Mouse (Mus musculus) liver, embryonic 13.5 days (tissue): ENCODE data around the gene Prm2. TPM values are rescaled to one million over a fixed set of nuclear protein-coding genes. Genes with fewer than 3 reads are reported as not detected.
A peak's percentile ranks its signal among the peaks of the same experiment; 100 is the strongest.
"Not testable (repeated sequence)": the region's sequence is repeated elsewhere in the genome, so short reads cannot be mapped to it uniquely, and the experiment has no call there.

Experiments used
- ATAC-seq: fragments of 200-750 bp; cut with Nextera tagmentation; 2 replicates; pipeline ENCODE4 v1.8.0; 2017; ENCODE audit warnings: low read depth, mild to moderate bottlenecking, moderate number of reproducible peaks, moderate library complexity
- DNase-seq: peaks from one replicate; pipeline ENCODE4 v3.0.0; 2022
- H3K27ac ChIP-seq: fragments of 300-500 bp; sonication (generic); 2 replicates; pipeline ENCODE4 v1.5.1; 2015; ENCODE audit warnings: moderate library complexity, mild to moderate bottlenecking, inconsistent platforms
- H3K27me3 ChIP-seq: fragments of 300-500 bp; sonication (generic); 2 replicates; pipeline ENCODE4 v1.6.1; 2015; ENCODE audit warnings: mild to moderate bottlenecking, inconsistent platforms
- H3K36me3 ChIP-seq: fragments of 300-500 bp; sonication (generic); 2 replicates; pipeline ENCODE4 v1.6.1; 2015; ENCODE audit warnings: mild to moderate bottlenecking, inconsistent platforms
- H3K4me1 ChIP-seq: fragments of 300-500 bp; sonication (generic); replicated peaks from 2 replicates; pipeline ENCODE4 v1.6.1; 2015; ENCODE audit warnings: inconsistent platforms
- H3K4me2 ChIP-seq: fragments of 300-500 bp; sonication (generic); 2 replicates; pipeline ENCODE4 v1.6.1; 2015; ENCODE audit warnings: inconsistent platforms, mild to moderate bottlenecking, moderate library complexity
- H3K4me3 ChIP-seq: fragments of 300-500 bp; sonication (generic); replicated peaks from 2 replicates; pipeline ENCODE4 v1.5.1; 2015; ENCODE audit warnings: mild to moderate bottlenecking, inconsistent platforms
- H3K9ac ChIP-seq: fragments of 300-500 bp; sonication (generic); 2 replicates; pipeline ENCODE4 v1.6.1; 2015; ENCODE audit warnings: mild to moderate bottlenecking, inconsistent platforms
- H3K9me3 ChIP-seq: fragments of 300-500 bp; sonication (generic); replicated peaks from 2 replicates; pipeline ENCODE4 v1.6.1; 2016; ENCODE audit warnings: inconsistent platforms
- WGBS: fragments of 180-500 bp; shearing (Covaris S2); methylation state at CpG from one replicate; pipeline ENCODE4 v1.1.7; 2015; ENCODE audit not compliant: insufficient replicate concordance; 5-methylcytosine and 5-hydroxymethylcytosine counted together
- polyA plus RNA-seq: library from polyadenylated mRNA; unstranded; fragments of >200 nt; fragmentation: Nextera tagmentation; extraction: Ambion mirVana; gene quantifications from 2 replicates; pipeline ENCODE4 v1.2.1, GENCODE M21; 2015

Prm2 gene
- polyA plus RNA-seq, 1 experiment from 2014 or later = not detected

GRCm38 (mm10) chr16:10810376-10810775, 14.4 kb upstream of the Prm2 start:
- Histone ChIP-seq H3K9me3 (no peaks in the 10 kb centered on the region), H3K4me2 (no peak overlapping the region), H3K4me3 (no peak overlapping the region), H3K36me3 (no peaks in the 10 kb centered on the region), H3K9ac (no peak overlapping the region), H3K27me3 (peaks cover 35% of the 10 kb centered on the region), H3K4me1 (peaks cover 10% of the 10 kb centered on the region), H3K27ac (no peak overlapping the region)
- ATAC-seq (no peak), DNase-seq (no peak)
- WGBS = 76% methylated on average over 1 of the region's 1 CpGs

DNA sequence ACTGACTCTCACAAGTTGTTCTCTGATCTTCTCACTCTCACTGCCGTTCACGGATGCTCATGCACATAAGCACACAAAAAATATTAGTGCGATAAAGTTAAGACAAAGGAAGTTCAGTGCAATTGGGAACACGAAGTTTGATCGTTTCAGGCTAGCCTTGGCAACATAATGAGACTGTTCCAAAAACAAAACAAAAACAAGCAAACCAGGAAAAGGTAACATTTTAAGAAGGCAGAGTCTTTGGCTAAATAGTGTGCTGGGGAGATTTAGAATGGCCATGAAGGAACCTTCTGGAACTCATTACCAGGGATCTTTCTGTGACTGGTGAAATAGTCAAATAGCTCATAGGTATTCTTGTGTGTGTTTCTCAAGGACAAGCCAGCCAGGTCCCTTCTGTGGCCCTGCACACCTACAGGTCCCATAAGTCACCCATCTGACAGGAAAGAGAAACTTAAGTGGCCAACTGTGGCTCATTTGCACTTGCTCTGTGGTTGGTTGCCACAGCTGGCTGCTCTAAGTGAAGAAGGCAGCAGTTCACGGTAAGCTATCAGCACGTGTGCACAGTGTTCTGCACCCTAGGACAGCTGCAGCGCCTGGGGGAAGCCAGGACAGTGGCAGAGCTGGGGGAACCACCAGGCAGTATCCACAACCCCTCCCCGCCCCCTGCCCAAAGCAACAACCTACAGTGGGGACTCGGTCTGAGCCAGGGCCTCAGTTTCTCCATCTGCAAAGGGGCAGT, 10.0 kb upstream of the Prm2 start, which contains the start of gene Prm1:
TSS of gene Prm1 (minus strand) at position 51 of the 739 bp plus-strand sequence.
- no peak within 1 kb of the TSS for H3K27ac ChIP-seq
- peaks cover 29% of the 10 kb centered on the region for H3K27me3 ChIP-seq
- ATAC-seq (no peak), DNase-seq (no peak)
- H3K9me3 ChIP-seq = no peaks in the 10 kb centered on the region
- no peaks in the 10 kb centered on the region for H3K4me1 ChIP-seq
- WGBS = 59% methylated on average over 10 of the region's 10 CpGs
- H3K4me2 ChIP-seq = no peak within 1 kb of the TSS
- H3K9ac ChIP-seq = no peak within 1 kb of the TSS
- no peak within 1 kb of the TSS for H3K4me3 ChIP-seq
- H3K36me3 ChIP-seq = no peaks in the 10 kb centered on the region

DNA sequence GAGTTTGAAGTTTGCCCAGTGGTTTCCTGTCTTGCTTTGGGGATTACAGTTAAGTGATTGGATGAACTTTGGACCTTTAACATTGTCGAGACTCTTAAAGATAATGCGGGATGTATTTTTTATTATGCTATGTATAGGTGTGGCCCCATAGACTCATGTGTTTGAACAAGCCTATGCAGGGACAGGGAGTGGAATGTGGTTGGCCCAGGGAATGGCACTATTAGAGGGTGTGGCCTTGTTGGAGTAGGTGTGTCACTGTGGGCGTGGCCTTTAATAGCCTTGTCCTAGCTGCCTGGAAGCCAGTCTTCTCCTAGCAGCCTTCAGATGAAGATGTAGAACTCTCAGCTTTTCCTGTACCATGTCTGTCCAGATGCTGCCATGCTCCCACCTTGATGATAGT, 6.5 kb upstream of the Prm2 start:
- H3K9me3 ChIP-seq, ATAC-seq, H3K4me2 ChIP-seq, H3K4me1 ChIP-seq, H3K27ac ChIP-seq, H3K36me3 ChIP-seq, H3K4me3 ChIP-seq, H3K9ac ChIP-seq, DNase-seq, H3K27me3 ChIP-seq: not testable (repeated sequence)
- WGBS = 68% methylated on average over 3 of the region's 3 CpGs

DNA sequence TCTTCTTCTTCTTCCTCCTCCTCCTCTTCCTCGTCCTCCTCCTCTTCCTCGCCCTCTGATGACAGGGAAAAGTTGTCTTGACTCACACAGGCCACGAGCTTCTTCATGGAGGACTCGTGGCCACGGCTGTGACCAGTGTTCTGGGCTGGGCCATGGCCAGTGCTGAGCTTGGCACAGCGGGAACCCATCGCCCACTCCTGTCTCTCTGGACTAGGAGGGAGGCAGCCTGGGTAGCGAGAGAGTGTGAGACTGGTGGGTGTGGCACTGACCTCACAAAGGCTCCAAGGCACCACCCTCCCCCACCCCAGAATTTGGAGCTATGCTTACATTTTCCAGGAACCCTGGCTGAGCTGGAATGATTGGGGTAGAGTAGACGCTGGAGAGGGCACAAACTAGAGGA, 5.2 kb downstream of the Prm2 start, which contains the start of gene Prm3:
TSS of gene Prm3 (minus strand) at position 213 of the 400 bp plus-strand sequence.
- Histone ChIP-seq H3K27ac (no peak within 1 kb of the TSS), H3K9ac (no peak within 1 kb of the TSS), H3K4me1 (peaks cover 16% of the 10 kb centered on the region), H3K4me3 (no peak within 1 kb of the TSS), H3K36me3 (no peaks in the 10 kb centered on the region), H3K4me2 (no peak within 1 kb of the TSS), H3K27me3 (peaks cover 32% of the 10 kb centered on the region), H3K9me3 (no peaks in the 10 kb centered on the region)
- WGBS = 48% methylated on average over 9 of the region's 9 CpGs
- DNase-seq (no peak), ATAC-seq (no peak)

GRCm38 (mm10) chr16:10788866-10789265, 7.1 kb downstream of the Prm2 start:
- H3K36me3 ChIP-seq = no peaks in the 10 kb centered on the region
- no peak for DNase-seq
- no peak overlapping the region for H3K4me3 ChIP-seq
- H3K4me2 ChIP-seq = no peak overlapping the region
- 47% methylated on average over 4 of the region's 4 CpGs for whole genome bisulfite sequencing
- H3K27me3 ChIP-seq = peaks cover 32% of the 10 kb centered on the region
- peaks cover 30% of the 10 kb centered on the region for H3K4me1 ChIP-seq
- no peaks in the 10 kb centered on the region for H3K9me3 ChIP-seq
- ATAC-seq = no peak
- H3K9ac ChIP-seq = no peak overlapping the region
- no peak overlapping the region for H3K27ac ChIP-seq

DNA sequence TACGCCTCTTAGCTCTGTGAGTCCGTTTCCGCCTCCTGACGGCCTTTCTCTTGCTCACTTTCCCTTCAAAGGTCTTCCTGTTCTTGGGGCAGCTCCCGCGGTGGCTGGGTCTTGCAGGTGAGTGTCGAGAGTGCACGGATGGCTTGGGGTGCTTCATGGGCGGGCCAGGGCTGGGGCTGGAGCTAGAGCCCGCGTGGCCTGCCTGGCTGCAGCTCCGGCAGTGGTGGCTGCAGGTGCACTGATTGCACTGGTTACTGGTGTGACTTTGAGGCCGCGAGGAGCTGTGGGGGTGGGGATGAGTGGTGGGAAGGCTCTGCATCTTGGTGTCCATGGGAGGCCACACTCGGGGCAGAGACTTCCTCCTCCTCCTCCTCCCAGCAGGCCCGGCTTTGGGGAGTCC, 7.7 kb downstream of the Prm2 start, which contains the start of gene Tnp2:
TSS of gene Tnp2 (minus strand) at position 390 of the 400 bp plus-strand sequence.
- Histone ChIP-seq H3K27ac (no peak within 1 kb of the TSS), H3K4me3 (no peak within 1 kb of the TSS), H3K27me3 (peaks cover 38% of the 10 kb centered on the region), H3K9me3 (no peaks in the 10 kb centered on the region), H3K9ac (no peak within 1 kb of the TSS), H3K4me1 (peaks cover 36% of the 10 kb centered on the region), H3K4me2 (no peak within 1 kb of the TSS), H3K36me3 (no peaks in the 10 kb centered on the region)
- ATAC-seq (no peak), DNase-seq (no peak)
- 43% methylated on average over 16 of the region's 16 CpGs for WGBS

- Histone ChIP-seq H3K9me3 (no peaks in the 10 kb centered on the region), H3K36me3 (no peaks in the 10 kb centered on the region), H3K27me3 (peaks cover 44% of the 10 kb centered on the region), H3K4me1 (peaks cover 41% of the 10 kb centered on the region), H3K9ac (no peak overlapping the region), H3K4me3 (no peak overlapping the region), H3K27ac (no peak overlapping the region), H3K4me2 (no peak overlapping the region)
- no peak for ATAC-seq
- WGBS = 70% methylated on average over 7 of the region's 7 CpGs
- DNase-seq = no peak
These were observed 8.3 kb downstream of the Prm2 start for GRCm38 (mm10) chr16:10787548-10788058.

- DNase-seq (no peak), ATAC-seq (no peak)
- Histone ChIP-seq H3K9ac (no peak overlapping the region), H3K4me2 (peak overlapping the region; percentile 99), H3K9me3 (no peaks in the 10 kb centered on the region), H3K36me3 (no peaks in the 10 kb centered on the region), H3K4me3 (peak overlapping the region; percentile 89; the same call in 1 of the 2 replicates), H3K27me3 (peaks cover 48% of the 10 kb centered on the region), H3K4me1 (peaks cover 41% of the 10 kb centered on the region), H3K27ac (no peak overlapping the region)
- 55% methylated on average over 4 of the region's 4 CpGs for WGBS
These were observed 9.0 kb downstream of the Prm2 start for GRCm38 (mm10) chr16:10786782-10787547.

DNA sequence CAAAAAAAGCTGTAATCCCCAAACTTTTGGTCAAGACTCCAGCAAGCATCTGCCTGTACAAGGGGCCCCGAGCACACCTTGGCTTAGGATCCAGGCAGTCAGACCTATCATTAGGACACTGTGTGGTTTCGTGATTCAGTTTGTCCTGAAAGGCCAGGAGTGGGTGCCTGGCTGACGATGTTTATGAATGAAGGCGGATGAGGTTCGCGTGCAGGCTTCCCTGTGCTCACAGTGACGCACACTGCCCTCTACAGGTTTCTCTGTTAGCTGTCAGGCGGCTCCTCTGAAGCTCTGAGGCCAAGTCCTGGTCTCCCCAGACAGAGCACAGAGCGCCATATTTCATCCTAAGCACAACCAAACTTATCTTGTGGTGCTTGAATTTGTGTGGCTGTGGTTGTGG, 9.6 kb downstream of the Prm2 start:
- Histone ChIP-seq H3K4me1 (peaks cover 41% of the 10 kb centered on the region), H3K9ac (peak overlapping the region; percentile 78), H3K4me3 (peak overlapping the region; percentile 89), H3K9me3 (no peaks in the 10 kb centered on the region), H3K27me3 (peaks cover 48% of the 10 kb centered on the region), H3K4me2 (peak overlapping the region; percentile 99), H3K36me3 (no peaks in the 10 kb centered on the region), H3K27ac (peak overlapping the region; percentile 86)
- ATAC-seq = peak; percentile 46; the same call in 1 of the 2 replicates
- WGBS = 2% methylated on average over 9 of the region's 9 CpGs
- peak; percentile 68 for DNase-seq

DNA sequence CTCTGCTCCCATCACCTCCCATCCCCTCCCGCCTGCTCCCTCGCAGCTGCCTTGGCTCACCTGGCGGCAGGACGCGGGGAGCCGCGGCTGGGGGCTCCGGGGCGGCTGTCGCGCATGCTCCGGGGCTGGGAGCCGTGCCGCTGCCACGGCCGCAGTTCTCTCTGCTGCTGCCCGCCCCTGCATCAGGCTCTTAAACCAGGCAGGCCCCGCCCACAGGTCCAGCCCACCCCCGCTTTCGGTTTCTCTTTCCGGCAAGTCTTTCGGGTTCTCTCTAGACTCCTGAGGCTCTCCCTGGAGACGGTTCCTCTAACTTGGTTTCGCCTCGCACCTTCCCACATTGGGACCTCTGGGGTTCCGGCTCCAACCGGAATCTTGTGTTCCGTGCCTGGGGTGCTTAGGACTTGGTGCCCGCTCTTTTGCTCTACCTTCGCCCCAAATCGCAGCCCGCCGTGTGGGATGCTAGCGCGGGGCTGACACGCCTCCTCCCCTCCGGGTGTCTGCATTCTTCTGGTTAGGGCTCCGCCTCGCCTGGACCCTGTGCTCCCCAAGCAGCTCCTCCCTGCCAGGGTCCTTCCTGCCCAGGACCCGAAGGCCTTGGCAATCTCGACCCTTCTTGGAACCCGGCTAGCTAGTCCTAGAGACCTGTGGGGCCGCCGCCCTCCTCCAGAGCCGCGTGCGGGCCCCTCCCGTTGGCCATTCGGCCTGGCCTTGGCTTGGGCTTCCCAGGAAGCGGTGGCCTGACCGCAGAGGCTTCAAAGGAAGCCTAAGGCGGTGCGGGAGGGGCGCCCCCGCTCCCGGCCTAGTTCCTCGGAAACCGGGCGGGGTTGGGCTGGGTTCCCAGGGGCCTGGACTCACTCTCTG, 10.3 kb downstream of the Prm2 start, which contains the start of gene Socs1:
TSS of gene Socs1 (minus strand) at position 166 of the 861 bp plus-strand sequence.
- H3K27me3 ChIP-seq = peaks cover 47% of the 10 kb centered on the region
- H3K9ac ChIP-seq = peak within 1 kb of the TSS; percentile 78
- H3K27ac ChIP-seq = peak within 1 kb of the TSS; percentile 86
- peak within 1 kb of the TSS; percentile 89 for H3K4me3 ChIP-seq
- H3K9me3 ChIP-seq = no peaks in the 10 kb centered on the region
- peak within 1 kb of the TSS; percentile 99 for H3K4me2 ChIP-seq
- peak; percentile 69 for DNase-seq
- H3K36me3 ChIP-seq = no peaks in the 10 kb centered on the region
- peaks cover 41% of the 10 kb centered on the region for H3K4me1 ChIP-seq
- peak; percentile 76 for ATAC-seq
- under 1% methylated on average over 56 of the region's 59 CpGs for WGBS
